Mouse (Mus musculus): ENCODE measurements around the gene Ostn. TPM values are rescaled to one million over a fixed set of nuclear protein-coding genes. Genes with fewer than 3 reads are reported as not detected.
"Not testable (repeated sequence)": the region's sequence is repeated elsewhere in the genome, so short reads cannot be mapped to it uniquely, and the experiment has no call there.

Ostn gene
- not detected in 2 replicates for polyA plus RNA-seq (2015; fragmentation: Nextera tagmentation; extraction: Ambion mirVana)

DNA sequence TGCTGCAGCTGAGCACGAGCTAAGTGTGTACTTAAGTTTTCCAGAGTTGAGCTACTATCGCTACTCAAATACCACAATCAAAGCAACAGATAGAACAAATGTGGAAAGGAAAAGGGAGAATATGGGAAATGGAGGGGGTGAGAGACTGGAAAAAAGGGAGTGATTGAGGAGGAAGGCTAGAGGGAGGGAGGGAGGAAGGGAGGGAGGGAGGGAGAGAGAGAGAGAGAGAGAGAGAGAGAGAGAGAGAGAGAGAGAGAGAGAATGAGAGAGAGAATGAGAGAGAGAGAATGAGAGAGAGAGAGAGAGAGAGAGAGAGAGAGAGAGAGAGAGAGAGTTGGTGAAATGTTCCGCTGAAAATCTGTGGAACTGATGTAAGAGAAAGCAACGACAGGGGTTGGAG is at the start of gene Ostn:
Gene Ostn (plus strand): TSS at position 301 of the 400 bp plus-strand sequence.
- H3K27ac ChIP-seq (replicated peaks); H3K4me3 ChIP-seq (replicated peaks); H3K4me1 ChIP-seq (replicated peaks); H3K4me2 ChIP-seq; H3K9me3 ChIP-seq (replicated peaks); H3K9ac ChIP-seq; H3K27me3 ChIP-seq; ATAC-seq (ENCODE audit: insufficient read depth); H3K36me3 ChIP-seq (replicated peaks): not testable (repeated sequence)
- WGBS (ENCODE audit: insufficient replicate concordance) = 49% methylated on average over 4 of the region's 4 CpGs

DNA sequence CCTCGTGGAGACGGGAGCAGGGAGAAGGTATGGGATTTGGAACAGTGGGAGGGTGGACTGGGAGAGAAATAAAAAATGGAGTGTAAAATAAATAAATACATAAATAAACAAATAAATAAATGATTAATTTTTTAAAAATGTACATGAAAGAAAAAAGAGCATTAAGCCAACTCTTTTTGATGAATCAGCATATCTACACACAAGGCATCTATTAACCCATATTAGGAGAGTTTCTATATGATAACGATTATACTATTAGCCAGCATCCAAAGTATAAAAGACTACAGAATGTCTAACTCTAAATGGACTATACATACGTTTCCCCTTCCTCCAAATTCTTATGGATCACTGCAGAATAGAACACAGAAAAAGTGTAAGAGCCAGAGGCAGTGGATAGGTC is 38.5 kb upstream of the Ostn start:
- no peak for ATAC-seq (ENCODE audit: insufficient read depth)
- no peaks in the 10 kb centered on the region for H3K4me1 ChIP-seq (replicated peaks)
- no peak overlapping the region for H3K4me2 ChIP-seq
- WGBS (ENCODE audit: insufficient replicate concordance) = 61% methylated on average over 4 of the region's 4 CpGs
- no peaks in the 10 kb centered on the region for H3K9me3 ChIP-seq (replicated peaks)
- no peaks in the 10 kb centered on the region for H3K36me3 ChIP-seq (replicated peaks)
- H3K27me3 ChIP-seq = no peaks in the 10 kb centered on the region
- H3K27ac ChIP-seq (replicated peaks) = no peak overlapping the region
- no peak overlapping the region for H3K4me3 ChIP-seq (replicated peaks)
- H3K9ac ChIP-seq = no peak overlapping the region

DNA sequence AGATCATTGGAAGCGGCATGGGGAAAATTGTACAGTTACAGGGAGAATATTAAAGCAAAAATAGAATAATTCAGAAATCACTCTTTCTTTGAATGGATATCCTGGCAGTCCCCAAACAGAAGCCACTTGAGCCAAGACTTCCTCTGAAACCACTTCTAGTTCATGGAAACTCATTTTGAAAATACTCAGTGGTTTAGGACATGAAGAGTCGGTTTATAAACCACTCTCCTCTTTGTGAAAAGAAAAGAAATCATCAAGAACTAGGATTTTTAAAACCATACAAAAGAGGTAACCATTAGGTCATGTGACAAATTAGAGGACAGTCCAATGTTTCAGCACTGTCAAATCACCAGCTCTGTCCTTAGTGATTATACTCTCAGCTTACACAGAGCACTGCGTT is 19.9 kb upstream of the Ostn start:
- no peak for ATAC-seq (ENCODE audit: insufficient read depth)
- no peak overlapping the region for H3K9ac ChIP-seq
- no peak overlapping the region for H3K27ac ChIP-seq (replicated peaks)
- no peaks in the 10 kb centered on the region for H3K9me3 ChIP-seq (replicated peaks)
- no peaks in the 10 kb centered on the region for H3K27me3 ChIP-seq
- 68% methylated on average over 3 of the region's 3 CpGs for WGBS (ENCODE audit: insufficient replicate concordance)
- H3K4me2 ChIP-seq = no peak overlapping the region
- no peaks in the 10 kb centered on the region for H3K36me3 ChIP-seq (replicated peaks)
- no peak overlapping the region for H3K4me3 ChIP-seq (replicated peaks)
- H3K4me1 ChIP-seq (replicated peaks) = no peaks in the 10 kb centered on the region

DNA sequence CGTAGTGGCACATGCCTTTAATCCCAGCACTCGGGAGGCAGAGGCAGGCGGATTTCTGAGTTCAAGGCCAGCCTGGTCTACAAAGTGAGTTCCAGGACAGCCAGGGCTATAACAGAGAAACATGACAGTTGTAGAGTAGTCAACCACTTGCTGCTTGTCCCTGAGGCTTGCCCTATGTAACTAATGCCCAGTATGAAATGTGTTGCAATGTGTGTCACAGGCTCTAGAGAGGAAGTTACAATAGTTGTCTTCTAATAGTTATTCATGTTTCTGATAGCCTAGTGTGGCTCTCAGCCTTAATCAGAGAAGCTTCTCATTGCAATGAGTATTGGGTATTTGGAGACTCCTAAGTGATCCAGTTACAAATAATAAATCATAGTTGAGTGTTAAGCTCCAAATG is 10.8 kb upstream of the Ostn start:
- H3K4me2 ChIP-seq = no peak overlapping the region
- no peak overlapping the region for H3K4me3 ChIP-seq (replicated peaks)
- 75% methylated on average over 3 of the region's 3 CpGs for WGBS (ENCODE audit: insufficient replicate concordance)
- H3K36me3 ChIP-seq (replicated peaks) = no peaks in the 10 kb centered on the region
- H3K27ac ChIP-seq (replicated peaks) = no peak overlapping the region
- H3K4me1 ChIP-seq (replicated peaks) = no peaks in the 10 kb centered on the region
- no peak overlapping the region for H3K9ac ChIP-seq
- no peaks in the 10 kb centered on the region for H3K9me3 ChIP-seq (replicated peaks)
- no peak for ATAC-seq (ENCODE audit: insufficient read depth)
- no peaks in the 10 kb centered on the region for H3K27me3 ChIP-seq

DNA sequence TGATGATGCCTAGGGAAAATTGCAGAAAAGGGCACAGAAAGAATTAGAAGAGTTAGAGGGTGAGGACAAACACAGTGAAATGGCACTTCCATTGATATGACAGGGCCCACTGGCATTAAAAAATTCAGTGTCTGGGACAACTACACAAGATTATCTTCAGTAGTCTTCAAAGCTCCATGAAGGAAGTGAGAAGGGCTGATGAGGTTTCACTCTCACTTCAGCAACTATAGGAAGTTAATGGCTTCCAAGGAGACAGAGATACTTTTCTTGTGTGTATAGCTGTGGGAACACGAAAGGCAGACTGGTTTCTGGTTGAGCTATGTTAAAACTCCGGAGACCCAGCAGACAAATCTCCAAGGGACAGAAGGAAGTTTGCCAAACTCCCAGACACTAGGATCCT is 10.4 kb upstream of the Ostn start:
- H3K4me2 ChIP-seq = no peak overlapping the region
- H3K27me3 ChIP-seq = no peaks in the 10 kb centered on the region
- no peaks in the 10 kb centered on the region for H3K36me3 ChIP-seq (replicated peaks)
- H3K4me3 ChIP-seq (replicated peaks) = no peak overlapping the region
- no peak for ATAC-seq (ENCODE audit: insufficient read depth)
- H3K9me3 ChIP-seq (replicated peaks) = no peaks in the 10 kb centered on the region
- WGBS (ENCODE audit: insufficient replicate concordance) = 53% methylated on average over 2 of the region's 2 CpGs
- no peak overlapping the region for H3K9ac ChIP-seq
- H3K4me1 ChIP-seq (replicated peaks) = no peaks in the 10 kb centered on the region
- no peak overlapping the region for H3K27ac ChIP-seq (replicated peaks)

DNA sequence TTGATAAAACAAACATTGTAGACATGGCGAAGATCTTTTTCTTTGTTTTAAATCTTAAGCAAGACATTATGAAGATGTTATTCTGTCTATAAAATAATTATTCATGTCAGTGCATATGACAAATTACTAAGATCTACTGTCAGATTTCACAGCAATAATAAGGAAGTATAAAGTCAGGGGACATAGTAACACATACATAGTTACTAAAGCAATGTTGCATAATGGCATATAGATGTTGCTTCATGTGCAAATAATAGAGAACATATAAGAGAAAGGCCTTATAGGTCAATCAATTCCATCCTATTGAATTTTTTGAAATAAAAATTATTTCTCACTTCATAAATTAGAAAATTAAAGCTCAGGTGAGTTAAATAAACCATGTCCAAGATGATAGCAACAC is 11.8 kb downstream of the Ostn start:
- WGBS (ENCODE audit: insufficient replicate concordance) = 58% methylated on average over 1 of the region's 1 CpGs
- no peaks in the 10 kb centered on the region for H3K4me1 ChIP-seq (replicated peaks)
- no peak overlapping the region for H3K4me2 ChIP-seq
- no peak overlapping the region for H3K4me3 ChIP-seq (replicated peaks)
- ATAC-seq (ENCODE audit: insufficient read depth) = no peak
- no peak overlapping the region for H3K27ac ChIP-seq (replicated peaks)
- H3K36me3 ChIP-seq (replicated peaks) = no peaks in the 10 kb centered on the region
- no peak overlapping the region for H3K9ac ChIP-seq
- no peaks in the 10 kb centered on the region for H3K27me3 ChIP-seq
- H3K9me3 ChIP-seq (replicated peaks) = no peaks in the 10 kb centered on the region

DNA sequence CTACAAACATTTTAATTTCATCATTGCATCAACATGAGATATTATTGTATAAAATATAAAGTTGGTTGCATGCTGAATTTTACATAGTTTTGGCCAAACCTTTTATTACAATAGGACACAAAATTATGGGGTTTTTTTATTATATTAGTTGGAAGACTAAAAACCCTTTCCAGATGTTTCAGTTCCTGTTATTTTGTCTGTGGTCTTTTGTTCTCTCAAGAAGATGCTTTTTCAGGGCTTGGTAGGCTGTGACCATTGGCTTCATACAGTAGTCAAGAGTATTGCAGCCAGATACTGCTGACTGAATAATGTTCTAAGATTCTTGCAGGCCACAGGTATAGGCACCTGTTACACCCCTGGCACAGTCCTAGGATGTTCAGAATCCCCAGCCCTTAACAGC is 14.8 kb downstream of the Ostn start:
- H3K27me3 ChIP-seq = no peaks in the 10 kb centered on the region
- no peaks in the 10 kb centered on the region for H3K9me3 ChIP-seq (replicated peaks)
- no peaks in the 10 kb centered on the region for H3K36me3 ChIP-seq (replicated peaks)
- no peaks in the 10 kb centered on the region for H3K4me1 ChIP-seq (replicated peaks)
- ATAC-seq (ENCODE audit: insufficient read depth) = no peak
- no peak overlapping the region for H3K27ac ChIP-seq (replicated peaks)
- H3K9ac ChIP-seq = no peak overlapping the region
- no peak overlapping the region for H3K4me3 ChIP-seq (replicated peaks)
- H3K4me2 ChIP-seq = no peak overlapping the region

DNA sequence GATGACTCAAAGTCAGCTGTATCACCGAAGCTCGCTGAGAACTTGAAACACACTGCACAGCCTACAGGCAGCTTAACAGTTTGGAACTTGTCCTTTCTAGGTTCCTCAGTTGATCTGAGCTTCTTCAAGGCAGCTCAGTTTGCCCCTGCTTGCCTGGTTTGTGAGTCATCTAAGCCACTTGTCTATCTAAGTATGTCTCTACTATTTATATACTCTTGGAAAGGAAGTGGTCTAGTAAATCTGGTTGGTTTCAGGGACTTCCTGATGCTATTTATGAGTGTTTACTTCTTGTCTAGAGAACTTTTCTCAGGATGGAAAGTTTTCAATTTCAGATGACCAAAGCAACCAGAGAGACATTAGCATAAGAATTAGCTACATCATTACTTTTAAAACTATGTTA is 19.2 kb downstream of the Ostn start:
- H3K9ac ChIP-seq = no peak overlapping the region
- no peaks in the 10 kb centered on the region for H3K36me3 ChIP-seq (replicated peaks)
- H3K4me1 ChIP-seq (replicated peaks) = no peaks in the 10 kb centered on the region
- 68% methylated on average over 2 of the region's 2 CpGs for WGBS (ENCODE audit: insufficient replicate concordance)
- H3K9me3 ChIP-seq (replicated peaks) = no peaks in the 10 kb centered on the region
- H3K27me3 ChIP-seq = no peaks in the 10 kb centered on the region
- no peak overlapping the region for H3K4me2 ChIP-seq
- ATAC-seq (ENCODE audit: insufficient read depth) = no peak
- no peak overlapping the region for H3K4me3 ChIP-seq (replicated peaks)
- H3K27ac ChIP-seq (replicated peaks) = no peak overlapping the region

DNA sequence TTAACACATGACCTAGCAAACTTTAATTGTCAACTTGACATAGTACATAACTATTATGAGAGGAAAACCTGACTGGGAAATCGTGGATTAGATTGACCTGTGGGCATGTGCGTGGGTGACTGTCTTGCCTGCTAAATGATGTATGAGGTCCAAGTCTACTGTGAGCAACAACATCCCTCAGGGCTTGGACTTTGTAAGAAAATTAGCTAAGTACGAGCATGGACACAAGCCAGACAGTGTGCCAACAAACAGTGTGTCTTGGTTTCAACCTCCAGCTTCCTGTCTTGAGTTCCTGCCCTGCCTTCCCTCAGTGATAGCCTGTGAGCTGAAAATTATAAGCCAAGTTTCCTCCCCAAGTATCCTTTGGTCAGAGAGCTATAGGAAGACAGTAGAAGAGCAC is 40.2 kb downstream of the Ostn start:
- WGBS (ENCODE audit: insufficient replicate concordance) = 46% methylated on average over 3 of the region's 3 CpGs
- H3K27ac ChIP-seq (replicated peaks) = no peak overlapping the region
- ATAC-seq (ENCODE audit: insufficient read depth) = no peak
- no peaks in the 10 kb centered on the region for H3K27me3 ChIP-seq
- H3K36me3 ChIP-seq (replicated peaks) = no peaks in the 10 kb centered on the region
- no peak overlapping the region for H3K4me2 ChIP-seq
- H3K9me3 ChIP-seq (replicated peaks) = no peaks in the 10 kb centered on the region
- no peaks in the 10 kb centered on the region for H3K4me1 ChIP-seq (replicated peaks)
- H3K9ac ChIP-seq = no peak overlapping the region
- H3K4me3 ChIP-seq (replicated peaks) = no peak overlapping the region

DNA sequence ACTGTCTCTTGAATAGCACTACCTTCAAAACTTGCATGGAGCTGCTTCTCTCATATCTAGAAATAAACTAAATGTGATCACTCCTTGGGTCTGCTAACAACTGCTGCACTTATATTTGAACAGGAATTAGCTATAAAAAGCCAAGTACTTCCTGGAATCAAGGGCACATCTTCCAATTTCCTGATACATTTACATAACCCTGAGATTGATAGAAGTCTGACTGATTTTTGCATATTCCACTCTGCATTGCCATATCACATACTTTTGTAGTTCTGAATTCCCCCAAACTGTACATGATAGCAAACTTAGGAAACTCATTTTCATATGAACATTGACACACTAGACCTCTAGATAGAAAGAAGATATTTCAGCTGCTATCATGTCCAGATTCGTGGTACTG is 41.1 kb downstream of the Ostn start:
- H3K36me3 ChIP-seq (replicated peaks) = no peaks in the 10 kb centered on the region
- no peak overlapping the region for H3K9ac ChIP-seq
- no peaks in the 10 kb centered on the region for H3K9me3 ChIP-seq (replicated peaks)
- H3K4me1 ChIP-seq (replicated peaks) = no peaks in the 10 kb centered on the region
- no peak overlapping the region for H3K4me3 ChIP-seq (replicated peaks)
- no peaks in the 10 kb centered on the region for H3K27me3 ChIP-seq
- H3K27ac ChIP-seq (replicated peaks) = no peak overlapping the region
- no peak for ATAC-seq (ENCODE audit: insufficient read depth)
- WGBS (ENCODE audit: insufficient replicate concordance) = 42% methylated on average over 1 of the region's 1 CpGs
- no peak overlapping the region for H3K4me2 ChIP-seq

DNA sequence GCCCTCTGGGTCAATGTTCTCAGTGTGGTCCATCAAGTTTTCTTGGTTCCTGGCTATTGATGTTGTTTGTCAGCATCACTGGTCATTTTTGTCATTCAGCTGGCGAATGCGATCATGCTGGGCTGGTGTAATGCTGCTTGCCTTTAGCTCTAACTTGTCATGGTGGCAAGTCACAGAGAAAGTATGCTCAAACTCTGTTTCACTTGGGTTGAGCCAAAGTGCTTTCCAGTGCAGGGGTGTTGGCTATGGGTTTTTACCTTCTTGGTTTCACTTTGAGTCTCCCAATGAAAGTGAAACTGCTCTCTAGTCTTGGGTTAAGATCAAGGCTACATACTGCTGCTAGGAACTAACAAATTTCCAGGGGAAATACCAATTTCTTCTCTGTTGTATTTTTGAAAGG is 41.9 kb downstream of the Ostn start:
- ATAC-seq (ENCODE audit: insufficient read depth) = no peak

DNA sequence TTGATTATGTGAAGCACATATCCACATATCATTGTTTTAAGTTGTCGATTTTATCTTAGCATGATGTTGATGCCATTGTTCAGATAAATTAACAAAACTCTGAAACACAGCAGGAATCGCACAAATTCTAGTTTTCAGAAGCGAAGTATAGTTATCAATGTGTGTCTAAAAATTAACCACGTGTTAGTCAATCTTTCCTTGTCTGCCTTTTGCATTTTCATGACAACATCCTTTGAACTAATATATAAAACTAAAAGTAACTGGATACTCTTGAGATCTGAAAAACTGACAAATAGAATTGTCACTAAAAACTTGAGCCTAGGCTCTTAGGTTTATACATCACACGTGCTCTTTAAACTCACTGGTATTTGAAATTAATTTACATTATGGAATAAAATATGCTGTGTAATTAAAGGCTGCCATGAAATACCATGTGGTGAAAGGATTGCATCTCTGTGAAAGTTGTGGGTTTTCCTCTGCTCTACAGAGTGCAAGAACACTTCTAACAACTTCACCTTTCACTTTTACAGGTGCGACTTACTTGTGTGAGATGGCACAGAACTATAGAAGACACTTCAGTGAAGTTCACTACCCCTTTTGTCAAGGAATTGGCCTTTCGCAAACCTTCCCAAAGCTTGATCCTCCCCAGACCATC is 42.7 kb downstream of the Ostn start:
- no peaks in the 10 kb centered on the region for H3K9me3 ChIP-seq (replicated peaks)
- H3K9ac ChIP-seq = no peak overlapping the region
- H3K27ac ChIP-seq (replicated peaks) = no peak overlapping the region
- ATAC-seq (ENCODE audit: insufficient read depth) = no peak
- H3K4me2 ChIP-seq = no peak overlapping the region
- no peaks in the 10 kb centered on the region for H3K36me3 ChIP-seq (replicated peaks)
- 64% methylated on average over 7 of the region's 7 CpGs for WGBS (ENCODE audit: insufficient replicate concordance)
- no peaks in the 10 kb centered on the region for H3K27me3 ChIP-seq
- no peaks in the 10 kb centered on the region for H3K4me1 ChIP-seq (replicated peaks)
- no peak overlapping the region for H3K4me3 ChIP-seq (replicated peaks)

More for the DNA sequence above, 41.9 kb downstream of the Ostn start:
- Histone ChIP-seq H3K27me3 (no peaks in the 10 kb centered on the region), H3K9me3 (replicated peaks) (no peaks in the 10 kb centered on the region), H3K27ac (replicated peaks) (no peak overlapping the region), H3K9ac (no peak overlapping the region), H3K4me1 (replicated peaks) (no peaks in the 10 kb centered on the region), H3K4me2 (no peak overlapping the region), H3K36me3 (replicated peaks) (no peaks in the 10 kb centered on the region), H3K4me3 (replicated peaks) (no peak overlapping the region)
- WGBS (ENCODE audit: insufficient replicate concordance) = 74% methylated on average over 2 of the region's 2 CpGs
